Mouse (Mus musculus) olfactory bulb, adult 2 months (tissue): ENCODE results near the gene Hpf1. TPM values are rescaled to one million over a fixed set of nuclear protein-coding genes. Genes with fewer than 3 reads are reported as not detected.
A peak's percentile ranks its signal among the peaks of the same experiment; 100 is the strongest.

ENCODE experiments used
- H3K27ac ChIP-seq: fragments of 200-500 bp; 2 replicates; pipeline ENCODE4 v1.5.1; 2012; ENCODE audit warnings: low read depth, low read length; ENCODE audit not compliant: insufficient read depth
- H3K4me1 ChIP-seq: fragments of 200-500 bp; 2 replicates; pipeline ENCODE4 v1.6.1; 2012; ENCODE audit warnings: low read length; ENCODE audit not compliant: control insufficient read depth, insufficient read depth
- H3K4me3 ChIP-seq: fragments of 200-500 bp; 2 replicates; pipeline ENCODE4 v1.5.1; 2012; ENCODE audit warnings: mild to moderate bottlenecking, low read depth, low read length, moderate library complexity; ENCODE audit not compliant: insufficient read depth
- CTCF ChIP-seq: fragments of 200-500 bp; IDR thresholded peaks from 2 replicates; pipeline ENCODE4 v1.5.1; 2012; ENCODE audit warnings: low read depth, mild to moderate bottlenecking, low read length, moderate library complexity; ENCODE audit not compliant: insufficient read depth
- POLR2A ChIP-seq: fragments of 200-500 bp; IDR thresholded peaks from 2 replicates; pipeline ENCODE4 v1.6.1; 2012; ENCODE audit warnings: mild to moderate bottlenecking, low read depth, low read length, moderate library complexity; ENCODE audit not compliant: insufficient read depth
- WGBS: fragments of 180-500 bp; shearing (Covaris S2); methylation state at CpG from one replicate; pipeline ENCODE4 v1.1.7; 2018; 5-methylcytosine and 5-hydroxymethylcytosine counted together
- polyA plus RNA-seq: library from polyadenylated mRNA; stranded (reverse); fragments of >200 nt; gene quantifications from 2 replicates; pipeline ENCODE4 v1.2.4, GENCODE M21; 2012; ENCODE audit warnings: low replicate concordance; ENCODE audit not compliant: missing spikeins, insufficient read depth, insufficient read length

Gene Hpf1
- polyA plus RNA-seq, 1 experiment = not detected

- WGBS = 33% methylated on average over 3 of the region's 3 CpGs
- TF ChIP-seq CTCF = no peak
- TF ChIP-seq POLR2A = no peak
- H3K4me3 ChIP-seq = no peak overlapping the region
- H3K4me1 ChIP-seq = peaks cover 2% of the 10 kb centered on the region; the same call in 1 of the 2 replicates
- H3K27ac ChIP-seq = no peak overlapping the region
These were observed 24.6 kb upstream of the Hpf1 start for GRCm38 (mm10) chr8:60865504-60866114.

DNA sequence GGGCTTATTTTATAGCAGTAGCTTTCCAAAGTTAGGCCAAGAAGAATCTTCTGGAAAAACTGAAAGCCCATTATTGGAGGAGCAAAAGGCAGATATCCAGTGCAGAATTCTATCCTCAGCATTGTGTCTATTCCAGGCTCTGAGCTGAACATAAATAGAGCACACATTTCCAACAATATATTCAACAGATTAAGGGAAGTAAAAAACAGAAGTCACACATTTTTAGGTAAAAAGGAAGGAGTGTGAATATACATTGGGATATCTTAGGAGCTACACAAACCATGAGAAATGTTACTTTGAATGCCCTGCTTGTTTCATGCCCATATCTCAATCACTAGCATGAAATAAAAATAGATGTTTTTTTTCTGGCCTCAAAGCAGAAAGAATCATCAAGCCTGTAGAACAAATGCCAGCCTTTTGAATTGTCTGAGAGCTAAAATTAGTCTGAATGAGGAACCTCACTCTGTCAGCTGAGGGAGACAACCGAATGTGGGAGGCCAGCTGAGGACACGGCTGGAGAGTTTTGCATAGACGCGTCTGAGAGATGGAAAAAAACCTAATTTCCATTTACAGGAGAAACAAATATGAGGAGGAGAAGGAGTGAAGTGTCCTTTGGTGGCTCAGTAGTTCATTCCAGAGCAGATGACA lies 22.6 kb upstream of the Hpf1 start:
- peaks cover 5% of the 10 kb centered on the region; the same call in 1 of the 2 replicates for H3K4me1 ChIP-seq
- H3K27ac ChIP-seq = 0 out of 2 replicates have a peak overlapping the region, but pooled peaks have one; percentile 56
- TF ChIP-seq POLR2A (no peak), CTCF (no peak)
- WGBS = 17% methylated on average over 4 of the region's 4 CpGs
- no peak overlapping the region for H3K4me3 ChIP-seq

DNA sequence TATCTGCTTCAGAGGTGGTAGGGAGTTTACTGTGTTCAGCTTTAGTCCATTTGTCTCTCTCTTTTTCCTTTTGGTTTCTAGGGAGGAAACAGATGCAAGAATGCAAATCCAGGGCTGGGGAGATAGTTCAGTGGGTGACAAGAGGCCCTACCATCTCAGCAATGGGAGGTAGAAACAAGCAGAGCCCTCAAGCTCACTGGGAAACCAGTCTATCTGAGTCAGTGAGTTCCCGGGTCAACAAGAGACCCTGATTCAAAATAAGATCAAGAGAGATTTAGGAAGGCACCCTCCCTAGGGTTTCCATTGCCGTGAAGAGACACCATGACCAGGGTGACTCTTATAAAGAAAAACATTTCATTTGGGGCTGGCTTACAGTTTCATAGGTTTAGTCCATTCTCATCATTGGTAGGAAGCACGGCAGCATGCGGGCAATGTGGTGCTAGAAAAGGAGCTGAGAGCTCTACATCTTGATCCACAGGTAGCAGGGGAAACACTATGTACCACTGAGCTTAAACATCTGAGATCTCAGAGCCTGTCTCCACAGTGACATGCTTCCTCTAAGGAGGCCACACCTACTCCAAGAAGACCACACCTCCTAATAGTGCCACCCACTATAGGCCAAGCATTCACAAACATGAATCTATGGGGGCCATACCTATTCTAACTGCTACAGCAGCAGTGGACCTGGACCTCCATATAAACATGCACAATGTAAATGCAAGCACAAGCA lies 21.8 kb upstream of the Hpf1 start:
- 92% methylated on average over 4 of the region's 4 CpGs for WGBS
- Histone ChIP-seq H3K4me3 (no peak overlapping the region), H3K4me1 (peaks cover 5% of the 10 kb centered on the region; the same call in 1 of the 2 replicates), H3K27ac (0 out of 2 replicates have a peak overlapping the region, but pooled peaks have one; percentile 56)
- TF ChIP-seq POLR2A = no peak
- no peak for TF ChIP-seq CTCF

DNA sequence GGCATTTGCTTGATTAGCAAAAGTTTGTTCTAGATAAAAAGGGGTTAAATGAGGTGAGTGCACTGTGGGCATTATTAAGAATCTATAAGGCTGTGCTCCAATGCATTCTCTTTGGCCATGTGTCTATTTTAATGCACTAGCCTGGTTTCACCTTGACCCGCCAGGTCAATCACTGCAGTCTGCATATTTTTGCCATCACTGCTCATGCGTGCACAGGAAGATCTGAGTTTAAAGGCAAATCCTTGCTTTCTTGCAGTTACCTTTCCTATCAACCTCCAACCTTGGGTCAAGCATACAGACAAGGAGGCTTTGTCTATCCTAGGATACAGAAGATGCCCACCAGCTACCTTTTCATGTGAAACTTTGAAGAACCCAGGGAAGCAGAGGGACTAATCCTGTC lies 20.5 kb upstream of the Hpf1 start:
- Histone ChIP-seq H3K27ac (no peak overlapping the region), H3K4me3 (no peak overlapping the region), H3K4me1 (peaks cover 5% of the 10 kb centered on the region; the same call in 1 of the 2 replicates)
- 97% methylated on average over 2 of the region's 2 CpGs for WGBS
- TF ChIP-seq POLR2A = no peak
- TF ChIP-seq CTCF = no peak

- peaks cover 5% of the 10 kb centered on the region; the same call in 1 of the 2 replicates for H3K4me1 ChIP-seq
- 90% methylated on average over 13 of the region's 13 CpGs for WGBS
- TF ChIP-seq CTCF = no peak
- TF ChIP-seq POLR2A = no peak
- H3K4me3 ChIP-seq = no peak overlapping the region
- H3K27ac ChIP-seq = no peak overlapping the region
These were observed 19.7 kb upstream of the Hpf1 start for GRCm38 (mm10) chr8:60870231-60871193.

DNA sequence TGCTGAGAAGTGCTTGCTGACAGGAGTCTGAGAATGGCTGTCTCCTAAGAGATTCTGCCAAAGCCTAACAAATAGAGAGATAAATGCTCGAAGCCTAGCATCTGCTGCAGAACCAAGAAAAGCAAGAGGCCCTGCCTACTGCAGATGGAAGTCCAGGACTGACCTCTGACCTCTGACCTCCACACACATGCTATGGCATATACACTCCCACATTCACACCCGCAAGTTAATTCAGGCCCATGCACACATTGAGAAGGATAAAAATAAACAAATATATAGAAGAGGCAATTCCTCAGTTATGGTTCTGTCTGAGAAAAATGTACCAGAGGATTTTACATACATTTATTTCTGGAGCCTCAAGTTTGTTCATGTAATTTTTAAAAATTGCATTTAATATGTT lies 11.6 kb upstream of the Hpf1 start:
- H3K4me3 ChIP-seq = no peak overlapping the region
- TF ChIP-seq POLR2A (no peak), CTCF (no peak)
- H3K4me1 ChIP-seq = no peaks in the 10 kb centered on the region
- 94% methylated on average over 2 of the region's 2 CpGs for WGBS
- H3K27ac ChIP-seq = no peak overlapping the region

DNA sequence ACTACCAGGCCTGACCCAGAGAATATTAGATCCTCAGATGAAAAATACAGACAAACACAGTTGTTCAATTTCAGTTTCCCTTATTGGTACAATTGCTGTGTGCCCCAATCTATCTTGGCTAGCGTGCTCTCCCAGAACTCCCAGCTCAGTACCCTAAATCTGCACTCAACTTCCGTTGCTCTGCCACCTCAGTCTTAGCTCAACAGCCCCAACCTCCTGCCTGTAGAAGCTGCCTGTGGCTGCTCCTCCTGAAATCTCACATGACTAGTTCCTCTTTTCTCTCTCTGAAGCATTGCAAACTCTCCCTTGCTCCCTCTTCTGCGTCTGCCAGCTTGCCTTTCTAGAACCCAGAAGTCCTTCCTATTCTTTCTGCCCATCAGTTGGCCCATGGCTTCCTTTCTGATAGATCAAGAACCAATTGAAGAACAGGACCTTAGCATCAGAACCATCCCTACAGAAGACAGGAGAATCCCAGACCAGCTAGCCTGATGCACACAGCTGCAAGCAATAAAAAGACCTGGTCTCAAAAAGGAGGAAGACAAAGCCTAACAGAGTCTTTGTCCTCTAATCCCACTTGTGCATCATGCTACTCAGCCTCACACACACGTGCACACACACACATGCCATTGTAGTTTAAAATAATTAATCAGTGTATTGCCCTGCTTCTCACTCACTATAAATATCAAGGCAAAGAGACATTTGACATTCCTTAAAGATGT lies 6.6 kb upstream of the Hpf1 start:
- TF ChIP-seq CTCF = no peak
- TF ChIP-seq POLR2A = no peak
- WGBS = 76% methylated on average over 4 of the region's 4 CpGs
- Histone ChIP-seq H3K27ac (no peak overlapping the region), H3K4me3 (no peak overlapping the region), H3K4me1 (no peaks in the 10 kb centered on the region)

DNA sequence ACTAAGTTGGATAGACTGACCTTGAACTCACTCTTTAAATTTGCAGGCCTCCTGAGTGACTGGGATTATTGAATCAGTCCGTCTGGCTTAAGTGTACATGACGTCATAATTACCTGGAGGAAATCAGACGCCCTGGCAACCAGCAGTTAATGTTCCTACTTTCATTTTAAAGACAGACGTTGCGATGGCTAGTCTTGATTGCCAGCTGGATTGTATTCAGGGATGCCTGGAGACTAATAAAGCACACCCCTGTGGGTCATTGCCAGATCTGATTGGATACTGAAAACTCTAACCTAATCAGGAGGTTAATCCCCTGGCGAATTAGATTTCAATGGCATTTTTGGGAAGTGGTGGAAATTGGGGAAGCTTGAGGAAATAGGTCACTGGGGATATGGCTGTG lies 3.5 kb upstream of the Hpf1 start:
- 38% methylated on average over 6 of the region's 6 CpGs for WGBS
- TF ChIP-seq POLR2A (no peak), CTCF (no peak)
- Histone ChIP-seq H3K4me3 (no peak overlapping the region), H3K27ac (no peak overlapping the region), H3K4me1 (0 out of 2 replicates have a peak, but pooled peaks cover 2% of the 10 kb centered on the region)
